Mouse (Mus musculus): ENCODE results near the gene Gm28168.
"Not testable (repeated sequence)": the region's sequence is repeated elsewhere in the genome, so short reads cannot be mapped to it uniquely, and the experiment has no call there.

Gm28168 gene

DNA sequence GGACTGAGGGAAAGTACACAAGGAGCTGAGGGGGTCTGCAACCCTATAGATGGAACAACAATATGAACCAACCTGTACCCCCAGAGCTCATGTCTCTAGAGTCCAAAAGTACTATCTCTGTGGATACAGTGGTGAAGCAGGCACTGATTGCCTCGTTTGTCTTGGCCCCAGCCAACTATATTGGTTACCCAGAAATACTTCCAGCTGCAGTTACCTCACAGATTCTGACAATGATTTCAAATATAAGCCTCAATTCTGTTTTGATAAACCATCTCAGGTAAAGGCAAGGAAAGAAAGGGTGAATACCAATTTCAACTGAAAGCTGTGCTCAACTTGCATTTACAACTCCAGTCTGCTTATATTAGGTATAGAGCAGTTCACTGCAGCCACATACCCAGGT, at the start of gene Gm28168:
Gm28168 (plus strand) TSS at position 301 of the 400 bp plus-strand sequence.
- DNase-seq (ENCODE audit: low spot score), result not testable (repeated sequence)

DNA sequence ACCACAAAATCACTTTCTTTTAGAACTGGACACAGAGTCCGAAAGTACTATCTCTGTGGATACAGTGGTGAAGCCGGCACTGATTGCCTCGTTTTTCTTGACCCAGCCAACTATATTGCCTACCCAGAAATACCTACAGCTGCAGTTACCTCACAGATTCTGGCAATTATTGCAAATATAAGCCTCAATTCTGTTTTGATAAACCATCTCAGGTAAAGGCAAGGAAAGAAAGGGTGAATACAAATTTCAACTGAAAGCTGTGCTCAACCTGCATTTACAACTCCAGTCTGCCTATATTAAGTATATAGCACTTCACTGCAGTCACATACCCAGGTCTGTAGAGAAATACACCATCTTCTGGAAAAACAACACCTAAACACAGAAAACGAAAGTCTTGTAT, 37.8 kb downstream of the Gm28168 start, which contains the start of gene Gm7145:
Gm7145 (plus strand) TSS at position 301 of the 400 bp plus-strand sequence.
- DNase-seq (ENCODE audit: low spot score), result no peak

Measured in retina, embryonic 14.5 days (tissue).